ENCODE assay signal across 22 mouse cellular contexts in genomic region chr2:90428988-90429717, GRCm38 (mm10). TPM values are rescaled to one million over a fixed set of nuclear protein-coding genes. Genes with fewer than 3 reads are reported as not detected.
A peak's percentile ranks its signal among the peaks of the same experiment; 100 is the strongest.
DNase-seq lines count a peak whose midpoint lies in the region; ATAC-seq lines count a peak whose summit lies in the region.
"Not testable (repeated sequence)": the region's sequence is repeated elsewhere in the genome, so short reads cannot be mapped to it uniquely, and the experiment has no call there.
"Had no signal": no experiment of that assay in that cellular context is flagged by ENCODE, and none has a peak within 500 bp of the region (broad histone marks: within the 10 kb centered on the region; RNA-seq: fewer than 3 reads in every experiment).

No protein-coding gene starts in this region.

- not testable (repeated sequence) for H3K36me3 ChIP-seq in forebrain, embryonic 15.5 days; hindbrain, embryonic 15.5 days; intestine, embryonic 14.5 days (ENCODE audit: control insufficient read depth, insufficient read depth, low read length); midbrain, embryonic 11.5 days (ENCODE audit: control insufficient read depth, insufficient read depth, low read length); midbrain, embryonic 15.5 days (replicated peaks); neural tube, embryonic 11.5 days (ENCODE audit: control insufficient read depth, insufficient read depth, low read length); neural tube, embryonic 14.5 days (ENCODE audit: control insufficient read depth, insufficient read depth, low read length)

- H3K4me3 ChIP-seq in forebrain, embryonic 15.5 days; hindbrain, embryonic 15.5 days; intestine, embryonic 14.5 days (ENCODE audit: low read depth, low read length); midbrain, embryonic 11.5 days (ENCODE audit: low read depth, low read length); midbrain, embryonic 15.5 days; neural tube, embryonic 11.5 days (ENCODE audit: low read depth, low read length); neural tube, embryonic 14.5 days (ENCODE audit: low read depth, low read length): not testable (repeated sequence)

- ATAC-seq in forebrain, embryonic 15.5 days (replicated peaks), result peak; percentile 57
- ATAC-seq in hindbrain, embryonic 15.5 days (ENCODE audit: low FRiP score, low read depth), result peak; percentile 69; the same call in 1 of the 2 replicates
- peak; percentile 27; the same call in 1 of the 2 replicates for ATAC-seq in intestine, embryonic 14.5 days (replicated peaks; ENCODE audit: low FRiP score, low TSS enrichment, low read depth)
- peak; percentile 62 for ATAC-seq in midbrain, embryonic 11.5 days (ENCODE audit: low FRiP score)
- peak; percentile 37; the same call in 1 of the 2 replicates for ATAC-seq in midbrain, embryonic 15.5 days (replicated peaks)
- 0 out of 2 replicates have a peak, but pooled peaks have one; percentile 20 for ATAC-seq in neural tube, embryonic 11.5 days (ENCODE audit: insufficient read depth, low FRiP score, low TSS enrichment)
- peak; percentile 41; the same call in 1 of the 2 replicates for ATAC-seq in neural tube, embryonic 14.5 days (ENCODE audit: low read depth)

- not testable (repeated sequence) for DNase-seq in intestine, embryonic 14.5 days (ENCODE audit: low spot score); midbrain, embryonic 11.5 days (ENCODE audit: low spot score, missing footprints); neural tube, embryonic 11.5 days (ENCODE audit: low spot score)

- 60% methylated on average over 1 of the region's 11 CpGs for WGBS in forebrain, embryonic 15.5 days
- WGBS in hindbrain, embryonic 15.5 days, result 86% methylated on average over 1 of the region's 11 CpGs
- WGBS in intestine, embryonic 14.5 days, result no CpG with 5 or more reads among the region's 11 CpGs
- no CpG with 5 or more reads among the region's 11 CpGs for WGBS in midbrain, embryonic 11.5 days
- no CpG with 5 or more reads among the region's 11 CpGs for WGBS in midbrain, embryonic 15.5 days
- no CpG with 5 or more reads among the region's 11 CpGs for WGBS in neural tube, embryonic 11.5 days
- no CpG with 5 or more reads among the region's 11 CpGs for WGBS in neural tube, embryonic 14.5 days

- not testable (repeated sequence) for H3K4me2 ChIP-seq in forebrain, embryonic 15.5 days (replicated peaks); hindbrain, embryonic 15.5 days; intestine, embryonic 14.5 days (ENCODE audit: low read length); midbrain, embryonic 11.5 days; midbrain, embryonic 15.5 days; neural tube, embryonic 11.5 days (ENCODE audit: low read depth); neural tube, embryonic 14.5 days (ENCODE audit: low read depth, low read length)

- not testable (repeated sequence) for H3K27ac ChIP-seq in forebrain, embryonic 15.5 days (replicated peaks); hindbrain, embryonic 15.5 days (replicated peaks); intestine, embryonic 14.5 days (ENCODE audit: low read depth); midbrain, embryonic 11.5 days (ENCODE audit: low read depth, low read length); midbrain, embryonic 15.5 days; neural tube, embryonic 11.5 days (ENCODE audit: low read depth, low read length); neural tube, embryonic 14.5 days (ENCODE audit: low read depth, low read length)

- H3K9ac ChIP-seq in forebrain, embryonic 15.5 days (replicated peaks); hindbrain, embryonic 15.5 days; intestine, embryonic 14.5 days (ENCODE audit: low read length); midbrain, embryonic 11.5 days (ENCODE audit: low read length); midbrain, embryonic 15.5 days; neural tube, embryonic 11.5 days (ENCODE audit: low read length); neural tube, embryonic 14.5 days (replicated peaks; ENCODE audit: low read depth, low read length): not testable (repeated sequence)

- H3K27me3 ChIP-seq in forebrain, embryonic 15.5 days; hindbrain, embryonic 15.5 days; intestine, embryonic 14.5 days (replicated peaks; ENCODE audit: control insufficient read depth, insufficient read depth, low read length); midbrain, embryonic 11.5 days (ENCODE audit: control insufficient read depth, insufficient read depth, low read length); midbrain, embryonic 15.5 days (replicated peaks); neural tube, embryonic 11.5 days (ENCODE audit: control insufficient read depth, insufficient read depth, low read length); neural tube, embryonic 14.5 days (ENCODE audit: control insufficient read depth, insufficient read depth, low read length): not testable (repeated sequence)

- not testable (repeated sequence) for H3K4me1 ChIP-seq in forebrain, embryonic 15.5 days; hindbrain, embryonic 15.5 days (replicated peaks); intestine, embryonic 14.5 days (replicated peaks; ENCODE audit: control insufficient read depth, insufficient read depth, low read length); midbrain, embryonic 11.5 days (ENCODE audit: control insufficient read depth, insufficient read depth, low read length); midbrain, embryonic 15.5 days; neural tube, embryonic 11.5 days (ENCODE audit: control insufficient read depth, insufficient read depth, low read length); neural tube, embryonic 14.5 days (ENCODE audit: control insufficient read depth, insufficient read depth, low read length)

- H3K9me3 ChIP-seq in forebrain, embryonic 15.5 days; hindbrain, embryonic 15.5 days; intestine, embryonic 14.5 days (ENCODE audit: control insufficient read depth, low read length); midbrain, embryonic 11.5 days (ENCODE audit: control insufficient read depth, low read length); midbrain, embryonic 15.5 days; neural tube, embryonic 11.5 days (ENCODE audit: control insufficient read depth, low read length); neural tube, embryonic 14.5 days (ENCODE audit: control insufficient read depth, low read length): not testable (repeated sequence)

RNA-seq across cellular contexts. Expression of gene Olfr1274-ps, which starts 30.7 kb away (rescaled TPM):
- not detected in 2 replicates for polyA plus RNA-seq in forebrain, embryonic 15.5 days (2015; fragmentation: Nextera tagmentation; extraction: Ambion mirVana)
- polyA plus RNA-seq in hindbrain, embryonic 15.5 days (2015; fragmentation: Nextera tagmentation; extraction: Ambion mirVana), result not detected in 2 replicates
- not detected in 2 replicates for polyA plus RNA-seq in intestine, embryonic 14.5 days (2014; fragmentation: Nextera tagmentation; extraction: Ambion mirVana)
- not detected in 2 replicates for polyA plus RNA-seq in midbrain, embryonic 11.5 days (2014; fragmentation: Nextera tagmentation; extraction: Ambion mirVana)
- not detected in 2 replicates for polyA plus RNA-seq in midbrain, embryonic 15.5 days (2015; fragmentation: Nextera tagmentation; extraction: Ambion mirVana)
- polyA plus RNA-seq in neural tube, embryonic 11.5 days (2014; fragmentation: Nextera tagmentation; extraction: Ambion mirVana), result not detected in 2 replicates
- polyA plus RNA-seq in neural tube, embryonic 14.5 days (2014; fragmentation: Nextera tagmentation; extraction: Ambion mirVana), result not detected in 2 replicates
- polyA plus RNA-seq: adrenal gland, adult 2 months; C2C12; CD4-positive, CD25-positive, alpha-beta regulatory T cell, adult 4 months; cerebellum, adult 2 months; cortical plate, adult 2 months; embryonic facial prominence, embryonic 10.5 days; erythroblast, embryonic 14.5 days; forebrain, embryonic 13.5 days; forebrain, postnatal 0 days; frontal cortex, adult 2 months; heart, embryonic 11.5 days; heart, embryonic 14.5 days; heart, postnatal 0 days; hindbrain, embryonic 13.5 days; inflammation-experienced regulatory T-cells, adult 6 months had no signal
